Mouse (Mus musculus): Measurements from ENCODE around the gene Kcnj6.

The Kcnj6 gene

DNA sequence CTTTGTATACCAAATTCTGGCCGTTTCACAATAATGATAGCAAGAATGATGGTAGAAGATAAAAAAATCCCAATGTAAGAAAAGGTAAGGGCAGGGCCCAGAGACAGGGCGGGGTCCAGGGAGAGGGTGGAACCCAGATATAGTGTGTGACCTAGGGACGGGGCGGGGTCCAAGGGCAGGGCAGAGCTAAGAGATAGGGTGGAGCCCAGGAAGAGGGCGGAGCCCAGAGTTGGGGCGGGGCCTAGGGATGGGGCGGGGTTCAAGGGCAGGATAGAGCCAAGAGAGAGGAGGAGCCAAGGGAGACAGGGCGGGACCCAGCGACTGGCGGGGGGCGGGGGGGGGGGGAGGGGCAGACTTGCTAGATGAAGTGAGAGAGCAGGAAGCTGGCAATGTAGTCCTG lies 236.8 kb downstream of the Kcnj6 start:
- peak; percentile 85 for DNase-seq

DNA sequence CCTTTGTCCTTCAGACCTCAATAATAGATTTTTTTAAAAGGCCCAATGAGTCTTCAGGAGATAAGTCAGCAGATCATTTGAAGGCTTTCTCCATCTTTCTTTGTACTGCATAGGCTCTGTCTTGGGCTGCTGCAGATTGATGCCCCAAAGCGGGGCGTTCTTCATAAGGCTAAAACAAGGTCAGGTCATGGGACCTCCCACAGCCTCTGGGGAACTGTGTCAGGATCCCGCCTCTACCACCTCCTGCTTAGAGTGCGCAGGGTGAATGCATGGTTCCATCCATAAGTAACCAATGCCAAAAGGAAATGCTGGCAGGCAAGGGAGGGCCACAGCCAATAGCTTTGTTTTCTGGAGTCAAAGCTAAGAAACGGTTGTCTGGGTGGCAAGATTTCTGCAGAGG lies 237.7 kb downstream of the Kcnj6 start:
- no peak for DNase-seq

DNA sequence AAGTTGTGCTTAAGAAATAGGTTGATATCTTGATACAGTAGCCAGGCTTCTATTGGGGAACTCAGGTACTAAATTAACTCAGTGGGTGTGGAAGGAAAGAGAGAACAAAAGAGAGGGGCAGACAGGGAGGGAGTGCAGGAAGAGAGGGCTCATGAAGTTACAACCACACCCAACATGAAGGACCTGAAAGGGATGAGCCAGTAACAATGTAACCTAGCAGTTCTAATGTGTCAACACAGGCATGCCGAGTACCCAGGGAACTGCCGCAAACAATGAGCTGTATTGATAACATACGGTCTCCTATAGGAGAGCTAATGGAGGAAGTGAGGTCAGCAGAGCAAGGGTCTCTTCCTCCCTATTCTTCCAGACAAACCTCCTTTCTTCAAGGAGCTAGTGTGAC lies 238.9 kb downstream of the Kcnj6 start:
- DNase-seq = no peak

- no peak for DNase-seq
These were observed 241.1 kb downstream of the Kcnj6 start for GRCm38 (mm10) chr16:94756352-94756751.

DNA sequence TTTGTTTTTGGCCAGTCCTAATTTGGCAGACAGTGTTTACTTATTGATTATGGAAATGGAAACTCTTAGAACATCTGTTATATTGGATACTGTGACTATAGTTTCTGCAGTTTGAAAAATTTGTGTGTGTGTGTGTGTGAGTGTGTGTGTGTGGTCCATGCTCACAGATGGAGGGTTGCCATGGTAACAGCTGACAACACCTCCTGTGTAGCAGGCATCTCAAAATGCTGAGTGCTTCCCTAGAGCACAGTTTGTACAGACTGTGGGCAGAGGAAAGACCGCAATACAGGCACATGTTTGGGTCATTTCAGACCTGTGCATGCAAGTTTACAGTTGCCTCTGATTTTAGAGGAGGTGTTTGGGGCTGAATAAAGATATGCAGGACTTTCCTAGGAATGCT lies 244.0 kb downstream of the Kcnj6 start:
- DNase-seq = no peak

- DNase-seq = no peak
These were observed 244.7 kb downstream of the Kcnj6 start for GRCm38 (mm10) chr16:94752781-94753180.

DNA sequence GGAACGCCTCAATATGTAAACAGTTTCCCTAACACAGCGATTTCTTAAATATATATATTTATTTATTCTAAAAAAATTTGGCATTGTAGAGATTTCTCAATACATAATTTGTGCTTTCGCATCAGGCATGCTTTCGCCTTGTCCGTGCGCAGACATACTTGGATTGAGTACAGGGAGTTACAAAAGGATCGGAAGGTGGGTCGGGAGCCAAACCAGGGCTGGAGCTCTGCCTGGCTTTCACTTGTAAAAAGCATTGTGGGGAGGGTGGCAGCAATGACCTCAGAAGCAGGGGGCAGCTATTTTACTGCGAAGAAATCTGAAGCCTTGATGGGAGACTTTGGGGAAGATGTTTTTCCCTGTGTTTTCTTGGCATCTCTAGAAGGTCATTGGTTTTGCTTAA lies 252.5 kb downstream of the Kcnj6 start:
- peak; percentile 94 for DNase-seq

GRCm38 (mm10) chr16:94743853-94744501 lies 253.5 kb downstream of the Kcnj6 start:
- peak; percentile 93 for DNase-seq

DNA sequence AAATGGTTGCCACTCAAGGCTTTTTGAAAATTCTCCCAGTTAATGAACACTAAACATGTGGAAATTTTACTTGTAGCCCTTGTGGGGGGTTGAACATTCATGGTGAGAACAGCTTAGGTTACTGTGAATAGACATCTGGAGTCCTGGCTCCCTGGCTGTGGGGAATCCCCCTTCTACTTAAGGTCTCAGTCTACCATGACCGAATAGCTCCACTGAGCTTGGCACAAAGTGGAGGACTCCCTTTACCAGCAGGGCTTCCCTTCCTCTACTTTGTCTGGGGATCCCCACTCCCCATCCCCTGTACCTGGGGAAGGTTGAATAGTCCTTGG lies 260.2 kb downstream of the Kcnj6 start:
- DNase-seq = peak; percentile 77

- DNase-seq = peak; percentile 72
These were observed 260.8 kb downstream of the Kcnj6 start for GRCm38 (mm10) chr16:94736462-94737358.

GRCm38 (mm10) chr16:94735472-94735871 lies 262.0 kb downstream of the Kcnj6 start:
- DNase-seq = no peak

DNA sequence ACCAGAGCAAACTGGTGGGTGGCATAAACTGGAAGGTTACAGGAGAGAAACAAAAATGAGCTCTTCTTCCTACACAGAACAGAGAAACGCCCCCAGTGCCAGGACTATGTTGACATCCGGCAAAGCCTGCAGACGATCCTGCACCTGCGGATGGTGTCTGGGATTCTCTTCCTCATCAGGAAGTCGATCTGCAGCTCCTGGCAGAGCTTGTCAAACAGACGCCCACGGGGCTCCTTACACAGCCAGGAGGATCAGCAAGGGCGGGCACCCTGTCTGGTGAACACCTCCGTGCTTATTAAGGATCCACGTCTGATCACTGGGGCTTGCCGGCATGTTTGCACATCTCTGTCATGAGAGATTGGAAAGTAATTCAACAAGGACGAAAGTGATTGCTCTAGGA lies 266.5 kb downstream of the Kcnj6 start:
- DNase-seq = no peak

GRCm38 (mm10) chr16:94729236-94729635 lies 268.3 kb downstream of the Kcnj6 start:
- no peak for DNase-seq

GRCm38 (mm10) chr16:94724747-94725211 lies 272.7 kb downstream of the Kcnj6 start:
- no peak for DNase-seq

DNA sequence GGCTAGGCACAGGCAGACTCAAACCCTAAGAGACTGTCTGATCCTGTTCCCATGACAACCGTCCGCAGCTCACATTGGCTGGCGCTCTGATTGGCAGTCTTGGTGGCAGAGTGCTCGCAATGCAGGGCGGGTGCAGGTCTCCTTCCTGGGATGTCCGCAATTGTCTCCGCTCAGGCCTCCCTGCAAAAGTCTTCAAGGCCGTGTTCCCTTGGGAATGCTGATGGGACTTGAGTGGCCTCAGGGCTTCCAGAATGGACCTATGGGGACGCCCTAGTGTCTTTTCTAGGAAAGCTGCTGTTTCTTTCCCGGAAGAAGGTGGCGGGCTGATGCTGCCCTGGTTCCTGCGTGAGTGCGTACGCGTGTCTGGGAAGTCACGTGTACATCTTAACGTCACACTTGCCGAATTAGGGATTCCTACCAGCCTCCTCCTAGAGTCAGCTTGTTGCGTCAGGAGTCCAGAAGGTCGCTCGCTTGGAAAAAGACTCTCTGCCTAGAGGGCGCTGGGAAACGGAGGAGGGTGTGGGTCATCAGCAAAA lies 273.4 kb downstream of the Kcnj6 start:
- DNase-seq = peak; percentile 99

- DNase-seq = no peak
These were observed 274.6 kb downstream of the Kcnj6 start for GRCm38 (mm10) chr16:94722936-94723335.

DNA sequence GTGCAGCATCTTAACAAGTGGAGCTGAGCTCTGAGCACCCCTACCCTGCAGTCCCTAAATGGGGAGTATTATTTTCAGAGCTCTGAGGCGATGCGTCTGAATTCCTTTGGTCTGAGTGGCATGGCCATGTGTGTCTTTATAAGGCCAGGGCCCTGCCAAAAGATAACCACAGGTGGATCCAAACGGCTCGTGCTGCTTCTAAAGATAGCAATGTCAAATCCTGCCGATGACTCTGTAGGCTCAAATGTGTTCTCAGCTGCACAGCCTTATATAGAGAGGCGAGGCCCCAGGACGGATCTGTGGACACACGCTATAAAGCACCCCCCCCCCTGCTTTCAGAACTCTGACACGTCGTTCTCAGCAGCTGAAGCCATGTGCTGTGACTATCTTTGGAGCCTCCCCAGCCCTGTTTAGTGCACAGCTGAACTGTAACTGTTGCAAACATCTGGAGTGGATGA lies 275.9 kb downstream of the Kcnj6 start:
- DNase-seq = peak; percentile 91

DNA sequence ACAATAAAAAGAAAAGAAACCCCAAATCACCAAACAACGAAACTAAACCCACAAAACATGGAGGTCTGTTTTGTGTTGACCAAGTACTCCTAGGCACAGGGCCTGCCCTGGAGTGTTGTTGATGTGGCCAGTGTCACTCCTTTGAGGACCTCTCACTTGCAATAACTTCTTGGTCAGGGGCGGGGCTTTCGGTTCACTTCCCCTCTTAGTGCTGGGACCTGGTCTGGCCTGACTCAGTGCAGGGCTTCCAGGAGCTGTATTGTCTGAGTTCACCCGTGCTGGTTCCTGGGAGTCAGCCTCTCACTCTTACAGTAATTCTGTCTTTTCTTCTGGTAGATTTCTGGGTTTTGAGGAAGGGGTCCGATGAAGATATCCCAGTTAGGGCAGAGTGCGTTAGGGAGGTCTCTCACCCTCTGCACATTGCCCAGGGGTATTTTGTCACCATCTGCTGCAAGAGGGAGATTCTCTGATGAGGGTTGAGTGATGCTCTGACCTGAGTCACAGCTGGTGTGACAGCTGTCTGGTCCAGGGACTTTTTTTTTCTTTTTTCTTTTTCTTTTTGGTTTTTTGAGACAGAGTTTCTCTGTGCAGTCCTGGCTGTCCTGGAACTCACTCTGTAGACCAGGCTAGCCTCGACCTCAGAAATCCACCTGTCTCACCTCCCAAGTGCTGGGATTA lies 276.9 kb downstream of the Kcnj6 start:
- peak; percentile 55 for DNase-seq

DNA sequence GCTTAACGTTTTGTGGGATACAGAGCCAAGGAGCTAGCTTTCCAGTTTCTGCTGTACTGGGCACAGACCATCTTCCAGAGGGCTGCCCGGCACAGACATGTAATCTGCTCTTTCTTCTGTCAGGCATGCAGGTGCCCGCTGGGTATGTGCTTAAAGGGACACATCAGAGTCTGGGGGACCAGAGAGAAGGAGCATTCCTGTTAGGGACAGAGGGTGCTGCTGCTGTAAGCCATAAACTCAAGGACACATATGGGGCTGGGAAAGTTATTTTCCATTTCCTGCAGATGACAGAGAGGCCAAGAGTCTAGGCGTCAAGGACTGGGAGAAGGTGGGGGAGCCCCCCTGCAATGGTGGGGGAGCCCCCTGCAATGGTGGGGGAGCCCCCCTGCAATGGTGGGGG lies 278.0 kb downstream of the Kcnj6 start:
- DNase-seq = peak; percentile 87

GRCm38 (mm10) chr16:94718919-94719318 lies 278.6 kb downstream of the Kcnj6 start:
- DNase-seq = no peak

DNA sequence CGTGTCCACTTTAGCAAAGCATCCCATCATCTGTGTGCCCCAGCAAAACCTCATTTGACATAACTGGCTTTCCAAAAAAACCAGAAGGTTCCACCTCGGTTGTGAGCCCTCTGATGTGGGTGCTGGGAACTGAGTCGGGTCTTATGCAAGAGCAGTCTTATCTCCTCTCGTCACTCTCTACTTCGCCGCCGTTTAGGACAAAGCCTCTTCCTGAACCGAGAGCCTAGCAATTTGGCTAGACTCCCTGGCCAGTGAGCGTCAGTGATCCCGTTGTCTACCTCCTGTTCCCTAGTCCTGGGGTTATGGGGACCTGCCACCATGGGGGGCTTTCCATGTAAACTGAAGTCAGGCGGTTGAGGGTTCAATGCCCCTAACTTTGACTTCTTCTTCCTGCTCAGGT lies 280.4 kb downstream of the Kcnj6 start:
- DNase-seq = peak; percentile 56

DNA sequence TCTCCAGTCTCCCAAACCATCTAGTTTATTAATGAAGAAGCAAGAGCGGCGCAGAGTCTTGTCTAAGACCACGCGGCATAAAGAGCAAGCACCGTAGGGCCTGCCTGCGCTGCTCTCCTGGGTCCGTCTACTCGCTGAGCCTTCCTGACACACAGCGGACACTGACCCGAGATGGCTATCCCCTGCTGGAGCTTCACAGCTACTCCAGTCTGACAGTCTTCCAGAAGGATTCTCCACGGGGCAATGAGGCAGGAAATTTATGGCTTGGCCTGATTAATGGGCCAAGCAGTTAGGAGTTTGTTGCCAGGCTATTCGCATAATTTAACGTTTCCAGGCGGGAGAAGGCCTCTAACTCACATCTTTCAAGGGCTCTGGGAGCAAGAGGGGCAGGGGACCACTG lies 283.0 kb downstream of the Kcnj6 start:
- peak; percentile 80 for DNase-seq

GRCm38 (mm10) chr16:94713480-94714094 lies 283.9 kb downstream of the Kcnj6 start:
- peak; percentile 96 for DNase-seq

Data from heart, adult 11 months (tissue).